Comparison of ENCODE assay signal across 27 mouse cellular contexts in genomic region chr9:112078903-112079302, GRCm38 (mm10).
"Had no signal": no experiment of that assay in that cellular context is flagged by ENCODE, and none has a peak within 500 bp of the region (broad histone marks: within the 10 kb centered on the region; RNA-seq: fewer than 3 reads in every experiment).

No protein-coding gene starts in this region.

- H3K27me3 ChIP-seq: heart, embryonic 13.5 days; heart, embryonic 15.5 days; hindbrain, embryonic 13.5 days; hindbrain, embryonic 15.5 days; kidney, embryonic 15.5 days; limb, embryonic 13.5 days; limb, embryonic 15.5 days; liver, embryonic 12.5 days had no signal

- H3K9ac ChIP-seq: heart, embryonic 13.5 days; heart, embryonic 15.5 days; hindbrain, embryonic 13.5 days; hindbrain, embryonic 15.5 days; kidney, embryonic 15.5 days; limb, embryonic 13.5 days; limb, embryonic 15.5 days; liver, embryonic 12.5 days; liver, embryonic 14.5 days had no signal

- H3K27ac ChIP-seq: gastrocnemius, adult 2 months; heart, embryonic 10.5 days; heart, embryonic 13.5 days; heart, embryonic 15.5 days; hindbrain, embryonic 13.5 days; hindbrain, embryonic 15.5 days; hindbrain, postnatal 0 days; kidney, embryonic 15.5 days; kidney, postnatal 0 days; limb, embryonic 13.5 days; limb, embryonic 15.5 days; liver, embryonic 12.5 days; liver, embryonic 14.5 days had no signal

- H3K9me3 ChIP-seq: heart, embryonic 10.5 days; heart, embryonic 13.5 days; heart, embryonic 15.5 days; hindbrain, embryonic 13.5 days; hindbrain, embryonic 15.5 days; kidney, embryonic 15.5 days; limb, embryonic 13.5 days; limb, embryonic 15.5 days; liver, embryonic 12.5 days had no signal

- H3K4me2 ChIP-seq: heart, embryonic 13.5 days; heart, embryonic 15.5 days; hindbrain, embryonic 13.5 days; hindbrain, embryonic 15.5 days; kidney, embryonic 15.5 days; limb, embryonic 13.5 days; limb, embryonic 15.5 days; liver, embryonic 12.5 days had no signal

- H3K36me3 ChIP-seq: heart, embryonic 10.5 days; heart, embryonic 13.5 days; heart, embryonic 15.5 days; hindbrain, embryonic 13.5 days; kidney, embryonic 15.5 days; limb, embryonic 13.5 days; limb, embryonic 15.5 days; liver, embryonic 12.5 days had no signal

- H3K4me1 ChIP-seq: heart, embryonic 10.5 days; heart, embryonic 13.5 days; heart, embryonic 15.5 days; kidney, embryonic 15.5 days; limb, embryonic 13.5 days; liver, embryonic 12.5 days had no signal

- ATAC-seq: hindbrain, postnatal 0 days; intestine, embryonic 16.5 days; liver, embryonic 12.5 days had no signal

- H3K4me3 ChIP-seq: gastrocnemius, adult 2 months; heart, embryonic 10.5 days; heart, embryonic 13.5 days; heart, embryonic 15.5 days; hindbrain, embryonic 13.5 days; hindbrain, embryonic 15.5 days; kidney, embryonic 15.5 days; limb, embryonic 13.5 days; limb, embryonic 15.5 days; liver, embryonic 12.5 days had no signal

- DNase-seq: gastrocnemius, adult 2 months; gastrocnemius, postnatal 10 days; gastrocnemius, postnatal 25 days; heart, adult 18-20 months; heart, postnatal 14 days; heart, postnatal 36 days; kidney, adult 11 months; kidney, adult 2 months; kidney, adult 9 months; kidney, postnatal 14 days; kidney, postnatal 36 days; layer of hippocampus, adult 9-11 months; layer of hippocampus, postnatal 36 days; left cerebral cortex, postnatal 4 days had no signal
